Mouse (Mus musculus) kidney, postnatal 14 days (tissue): Measurements from ENCODE around the gene Tubd1.
"Not testable (repeated sequence)": the region's sequence is repeated elsewhere in the genome, so short reads cannot be mapped to it uniquely, and the experiment has no call there.

Source experiments
- DNase-seq: peaks from one replicate; pipeline ENCODE4 v3.0.0; 2022; ENCODE audit warnings: mixed read lengths

Gene Tubd1

GRCm38 (mm10) chr11:86544639-86545299, at the start of gene Tubd1, which contains the start of gene Rps6kb1:
TSS of gene Tubd1 (plus strand) at chr11:86544991.
TSS of gene Rps6kb1 (minus strand) at chr11:86544805.
- peak; percentile 100 for DNase-seq

GRCm38 (mm10) chr11:86497356-86497755, 47.4 kb upstream of the Tubd1 start:
- DNase-seq = no peak

GRCm38 (mm10) chr11:86497908-86498307, 46.9 kb upstream of the Tubd1 start:
- no peak for DNase-seq

GRCm38 (mm10) chr11:86500795-86501194, 44.0 kb upstream of the Tubd1 start:
- DNase-seq = no peak

- DNase-seq = no peak
These were observed 41.7 kb upstream of the Tubd1 start for GRCm38 (mm10) chr11:86503121-86503520.

- DNase-seq = no peak
These were observed 37.5 kb upstream of the Tubd1 start for GRCm38 (mm10) chr11:86507334-86507733.

GRCm38 (mm10) chr11:86507991-86508390, 36.8 kb upstream of the Tubd1 start:
- DNase-seq = no peak

GRCm38 (mm10) chr11:86516620-86517019, 28.2 kb upstream of the Tubd1 start:
- DNase-seq = no peak

- no peak for DNase-seq
These were observed 27.6 kb upstream of the Tubd1 start for GRCm38 (mm10) chr11:86517229-86517628.

- no peak for DNase-seq
These were observed 25.0 kb upstream of the Tubd1 start for GRCm38 (mm10) chr11:86519751-86520150.

GRCm38 (mm10) chr11:86527528-86527927, 17.3 kb upstream of the Tubd1 start:
- DNase-seq = no peak

- DNase-seq = peak; percentile 17
These were observed 12.0 kb upstream of the Tubd1 start for GRCm38 (mm10) chr11:86532834-86533233.

GRCm38 (mm10) chr11:86533302-86533701, 11.5 kb upstream of the Tubd1 start:
- DNase-seq = not testable (repeated sequence)

- no peak for DNase-seq
These were observed 10.4 kb upstream of the Tubd1 start for GRCm38 (mm10) chr11:86534201-86534910.

- DNase-seq = no peak
These were observed 6.0 kb upstream of the Tubd1 start for GRCm38 (mm10) chr11:86538786-86539185.

- no peak for DNase-seq
These were observed 4.9 kb upstream of the Tubd1 start for GRCm38 (mm10) chr11:86539716-86540475.

GRCm38 (mm10) chr11:86540476-86540845, 4.3 kb upstream of the Tubd1 start:
- no peak for DNase-seq

GRCm38 (mm10) chr11:86542851-86543250, 1.9 kb upstream of the Tubd1 start:
- no peak for DNase-seq

GRCm38 (mm10) chr11:86543960-86544638, 692 bp upstream of the Tubd1 start:
- DNase-seq = no peak

GRCm38 (mm10) chr11:86545556-86545955, 765 bp downstream of the Tubd1 start:
- DNase-seq = no peak

- DNase-seq = no peak
These were observed 2.6 kb downstream of the Tubd1 start for GRCm38 (mm10) chr11:86547412-86547811.

- no peak for DNase-seq
These were observed 8.7 kb downstream of the Tubd1 start for GRCm38 (mm10) chr11:86553525-86553924.

- DNase-seq = no peak
These were observed 13.5 kb downstream of the Tubd1 start for GRCm38 (mm10) chr11:86558258-86558657.
